Mouse (Mus musculus): ENCODE results near the gene Pdhb.

GRCm38 (mm10) chr14:8201715-8202114 is 28.9 kb upstream of the Pdhb start:
- TF ChIP-seq RAD21 (IDR thresholded peaks at IDR 0.05; ENCODE audit: low read depth, low read length) = no peak
- TF ChIP-seq TBP (IDR thresholded peaks at IDR 0.05; ENCODE audit: low read depth, low read length) = no peak
- TF ChIP-seq USF2 (IDR thresholded peaks at IDR 0.05; ENCODE audit: borderline replicate concordance in 1 of 2, insufficient read depth in 1 of 2, low read depth in 1 of 2, low read length in 2 of 2) = no peak
- TF ChIP-seq ELF1 (IDR thresholded peaks at IDR 0.05; ENCODE audit: low read depth, low read length) = no peak
- no peak for TF ChIP-seq CTCF (IDR thresholded peaks at IDR 0.05 in 2 of 3, conservative IDR thresholded peaks at IDR 0.05 in 1 of 3; ENCODE audit: control insufficient read depth in 1 of 3, insufficient read depth in 1 of 3, low read depth in 2 of 3, low read length in 3 of 3, poor library complexity in 1 of 3, severe bottlenecking in 1 of 3)
- TF ChIP-seq USF1 (IDR thresholded peaks at IDR 0.05; ENCODE audit: low read depth, low read length) = no peak
- no peak for TF ChIP-seq MAZ (IDR thresholded peaks at IDR 0.05; ENCODE audit: low read depth, low read length)
- TF ChIP-seq EP300 (IDR thresholded peaks at IDR 0.05; ENCODE audit: low read depth in 1 of 2, low read length in 2 of 2) = no peak
- TF ChIP-seq CHD2 (IDR thresholded peaks at IDR 0.05; ENCODE audit: low read length) = no peak
- no peak for TF ChIP-seq HCFC1 (IDR thresholded peaks at IDR 0.05; ENCODE audit: low read depth, low read length)

All from MEL (cell line).